Mouse (Mus musculus): ENCODE data around the gene Hrc. TPM values are rescaled to one million over a fixed set of nuclear protein-coding genes. Genes with fewer than 3 reads are reported as not detected.

Hrc gene
- total and polyA plus RNA-seq, 3 experiments: 0.10 to 0.21 TPM; not detected in 1

- Histone ChIP-seq H3K4me2 (ENCODE audit: insufficient read depth, low read depth, poor library complexity, severe bottlenecking) (peak overlapping the region; percentile 86), H3K27me3 (replicated peaks) (peaks cover 54% of the 10 kb centered on the region), H3K9ac (ENCODE audit: insufficient read depth, low read depth) (no peak overlapping the region), H3K36me3 (replicated peaks in 1 of 2; ENCODE audit: control insufficient read depth in 1 of 2, insufficient read depth in 1 of 2, low read length in 1 of 2) (no peaks in the 10 kb centered on the region), H3K9me3 (replicated peaks; ENCODE audit: low read length) (no peaks in the 10 kb centered on the region), H3K79me2 (replicated peaks; ENCODE audit: control insufficient read depth, extremely low read depth, insufficient read depth, poor library complexity, severe bottlenecking) (no peaks in the 10 kb centered on the region), H3K27ac (ENCODE audit: insufficient read depth, low read depth) (no peak overlapping the region), H3K4me1 (ENCODE audit: control insufficient read depth in 1 of 2, insufficient read depth in 2 of 2) (peaks cover 30 to 52% of the 10 kb centered on the region in 2 experiments), H3K4me3 (replicated peaks in 1 of 3; ENCODE audit: low read depth in 2 of 3, low read length in 2 of 3, poor library complexity in 1 of 3) (no peak overlapping the region)
- in situ Hi-C loops (cut with MboI; ENCODE audit: low pct_ligation_motif_present, low pct_unique_long_range_greater_than_20kb, low sequenced_read_pairs): no loop called here
- dilution Hi-C loops (cut with MboI; ENCODE audit: extremely low pct_ligation_motif_present, extremely low pct_unique_long_range_greater_than_20kb, low sequenced_read_pairs): no loop called here
- TF ChIP-seq E2F4 (IDR thresholded peaks at IDR 0.05; ENCODE audit: insufficient replicate concordance, low read depth, low read length) (no peak), CTCF (conservative IDR thresholded peaks at IDR 0.05 in 1 of 2, IDR thresholded peaks at IDR 0.05 in 1 of 2; ENCODE audit: low read depth in 2 of 2, low read length in 2 of 2) (peak; percentile 43 to 98), USF1 (IDR thresholded peaks at IDR 0.05; ENCODE audit: low read depth, low read length) (no peak), ELF1 (IDR thresholded peaks at IDR 0.05; ENCODE audit: low read depth, low read length) (peak; percentile 82), UBTF (IDR thresholded peaks at IDR 0.05; ENCODE audit: low read depth, low read length) (no peak), ZC3H11A (IDR thresholded peaks at IDR 0.05; ENCODE audit: low read depth, low read length) (no peak), MXI1 (IDR thresholded peaks at IDR 0.05; ENCODE audit: low read depth, low read length) (no peak), TCF12 (IDR thresholded peaks at IDR 0.05; ENCODE audit: low read depth, low read length) (peak; percentile 66; the same call in 1 of the 2 replicates), ZKSCAN1 (IDR thresholded peaks at IDR 0.05; ENCODE audit: borderline replicate concordance, low read depth, low read length) (no peak), NRF1 (IDR thresholded peaks at IDR 0.05; ENCODE audit: low read depth, low read length) (no peak), PAX5 (IDR thresholded peaks at IDR 0.05; ENCODE audit: low read length) (no peak), JUND (conservative IDR thresholded peaks at IDR 0.05; ENCODE audit: low read depth, low read length) (no peak), MYC (IDR thresholded peaks at IDR 0.05; ENCODE audit: low read depth, low read length) (no peak), GABPA (IDR thresholded peaks at IDR 0.05; ENCODE audit: insufficient replicate concordance, low read depth, low read length) (no peak), EP300 (IDR thresholded peaks at IDR 0.05; ENCODE audit: low read length) (no peak), NELFE (IDR thresholded peaks at IDR 0.05; ENCODE audit: low read depth, low read length) (peak; percentile 62; the same call in 1 of the 2 replicates), SMC3 (IDR thresholded peaks at IDR 0.05; ENCODE audit: low read depth, low read length) (peak; percentile 69), ZNF384 (IDR thresholded peaks at IDR 0.05; ENCODE audit: low read depth, low read length) (no peak), HCFC1 (IDR thresholded peaks at IDR 0.05; ENCODE audit: low read depth, low read length) (peak; percentile 49; the same call in 1 of the 2 replicates), SIN3A (IDR thresholded peaks at IDR 0.05; ENCODE audit: low read length) (peak; percentile 45; the same call in 1 of the 2 replicates), MAFK (IDR thresholded peaks at IDR 0.05; ENCODE audit: insufficient replicate concordance, low read length) (no peak), MAX (IDR thresholded peaks at IDR 0.05; ENCODE audit: low read length) (no peak), USF2 (conservative IDR thresholded peaks at IDR 0.05; ENCODE audit: low read depth, low read length) (no peak), ZMIZ1 (IDR thresholded peaks at IDR 0.05; ENCODE audit: low read depth, low read length) (no peak), MAZ (IDR thresholded peaks at IDR 0.05; ENCODE audit: low read depth, low read length) (0 out of 2 replicates have a peak, but pooled peaks have one; percentile 53), TBP (conservative IDR thresholded peaks at IDR 0.05; ENCODE audit: low read depth, low read length) (no peak), IRF4 (IDR thresholded peaks at IDR 0.05; ENCODE audit: low read depth, low read length) (peak; percentile 47; the same call in 1 of the 2 replicates), RAD21 (IDR thresholded peaks at IDR 0.05; ENCODE audit: low read depth, low read length) (peak; percentile 53), MEF2A (IDR thresholded peaks at IDR 0.05; ENCODE audit: borderline replicate concordance, low read depth, low read length) (peak; percentile 50; the same call in 1 of the 2 replicates), JUN (IDR thresholded peaks at IDR 0.05; ENCODE audit: insufficient read depth, low read depth, low read length) (no peak), RCOR1 (conservative IDR thresholded peaks at IDR 0.05; ENCODE audit: low read depth, low read length) (no peak), BHLHE40 (IDR thresholded peaks at IDR 0.05; ENCODE audit: low read depth, low read length) (no peak), CHD1 (IDR thresholded peaks at IDR 0.05; ENCODE audit: low read depth, low read length) (no peak), POLR2AphosphoS2 (IDR thresholded peaks at IDR 0.05; ENCODE audit: low read depth, low read length) (no peak), CHD2 (IDR thresholded peaks at IDR 0.05; ENCODE audit: low read length) (no peak), ETS1 (conservative IDR thresholded peaks at IDR 0.05; ENCODE audit: low read depth, low read length) (no peak), POLR2A (IDR thresholded peaks at IDR 0.05; ENCODE audit: low read depth, low read length) (0 out of 2 replicates have a peak, but pooled peaks have one; percentile 24), KAT2A (IDR thresholded peaks at IDR 0.05; ENCODE audit: insufficient replicate concordance, low read length) (no peak)
- DNase-seq (ENCODE audit: extremely low read depth): peak; percentile 82
These were observed 6.2 kb downstream of the Hrc start for GRCm38 (mm10) chr7:45341303-45341702.
